Mouse (Mus musculus) CH12.LX (cell line): ENCODE measurements at regions not wholly inside any gene's neighbourhood (a gene's known extent, or its start where the extent isn't known, plus 50 kb on each side); places are given as distances from the start of the nearest gene placed in this dataset.

Source experiments
- CTCF ChIP-seq, 2 experiments: IDR thresholded peaks in 1 of 2; conservative IDR thresholded peaks in 1 of 2; 2 replicates each; pipeline ENCODE4 v1.5.1; 2011 to 2012; ENCODE audit warnings: low read depth in 2 of 2, low read length in 2 of 2, improper control_type of control experiment in 1 of 2, inconsistent platforms in 1 of 2, mild to moderate bottlenecking in 1 of 2, moderate library complexity in 1 of 2
- EP300 ChIP-seq: IDR thresholded peaks from 2 replicates; pipeline ENCODE4 v1.6.1; 2011; ENCODE audit warnings: low read length, improper control_type of control experiment
- HCFC1 ChIP-seq: IDR thresholded peaks from 2 replicates; pipeline ENCODE4 v1.6.1; 2012; ENCODE audit warnings: low read depth, mild to moderate bottlenecking, inconsistent platforms, low read length, improper control_type of control experiment
- MAX ChIP-seq: IDR thresholded peaks from 2 replicates; pipeline ENCODE4 v1.6.1; 2011; ENCODE audit warnings: low read length, improper control_type of control experiment
- MEF2A ChIP-seq: IDR thresholded peaks from 2 replicates; pipeline ENCODE4 v1.6.1; 2014; ENCODE audit warnings: low read depth, mild to moderate bottlenecking, inconsistent platforms, low read length, improper control_type of control experiment, borderline replicate concordance
- RAD21 ChIP-seq: IDR thresholded peaks from 2 replicates; pipeline ENCODE4 v1.6.1; 2011; ENCODE audit warnings: low read depth, mild to moderate bottlenecking, low read length, improper control_type of control experiment, moderate library complexity
- SIN3A ChIP-seq: IDR thresholded peaks from 2 replicates; pipeline ENCODE4 v1.6.1; 2012; ENCODE audit warnings: low read length, improper control_type of control experiment, inconsistent platforms
- ZNF384 ChIP-seq: IDR thresholded peaks from 2 replicates; pipeline ENCODE4 v1.6.1; 2012; ENCODE audit warnings: low read depth, low read length, improper control_type of control experiment, inconsistent platforms

GRCm38 (mm10) chr8:64366226-64366973 is 160.3 kb upstream of the Tll1 start:
- TF ChIP-seq SIN3A, result no peak
- no peak for TF ChIP-seq ZNF384
- no peak for TF ChIP-seq MEF2A
- TF ChIP-seq HCFC1, result no peak
- TF ChIP-seq EP300, result no peak
- TF ChIP-seq MAX, result no peak
- TF ChIP-seq RAD21, result no peak
- no peak for TF ChIP-seq CTCF (conservative IDR thresholded peaks at IDR 0.05 in 1 of 2, IDR thresholded peaks at IDR 0.05 in 1 of 2; ENCODE audit: low read depth in 2 of 2, low read length in 2 of 2)
